Mouse (Mus musculus) fibroblast of lung, adult 2 months (primary cell): Measurements from ENCODE around the gene Slc10a1.

Experiments used
- DNase-seq: peaks from one replicate; pipeline ENCODE4 v3.0.0-alpha.2; 2011; ENCODE audit warnings: low read depth

Gene Slc10a1

GRCm38 (mm10) chr12:80968605-80969004, at the start of gene Slc10a1:
Gene Slc10a1 (minus strand): TSS chr12:80968705.
- DNase-seq: no peak

- no peak for DNase-seq
Measured at GRCm38 (mm10) chr12:81017624-81018023, 49.1 kb upstream of the Slc10a1 start.

- DNase-seq: no peak
Measured at GRCm38 (mm10) chr12:81013496-81013895, 45.0 kb upstream of the Slc10a1 start.

- DNase-seq: no peak
Measured at GRCm38 (mm10) chr12:81011994-81012393, 43.5 kb upstream of the Slc10a1 start.

- no peak for DNase-seq
Measured at GRCm38 (mm10) chr12:81009813-81010212, 41.3 kb upstream of the Slc10a1 start.

- DNase-seq: no peak
Measured at GRCm38 (mm10) chr12:81002841-81003635, 34.5 kb upstream of the Slc10a1 start.

GRCm38 (mm10) chr12:81000924-81001323, 32.4 kb upstream of the Slc10a1 start:
- no peak for DNase-seq

- no peak for DNase-seq
Measured at GRCm38 (mm10) chr12:80998528-80999221, 30.2 kb upstream of the Slc10a1 start.

GRCm38 (mm10) chr12:80997652-80998051, 29.1 kb upstream of the Slc10a1 start:
- no peak for DNase-seq

- DNase-seq: no peak
Measured at GRCm38 (mm10) chr12:80995326-80995725, 26.8 kb upstream of the Slc10a1 start.

GRCm38 (mm10) chr12:80993773-80994172, 25.3 kb upstream of the Slc10a1 start:
- no peak for DNase-seq

- DNase-seq: no peak
Measured at GRCm38 (mm10) chr12:80992540-80993122, 24.1 kb upstream of the Slc10a1 start.

- no peak for DNase-seq
Measured at GRCm38 (mm10) chr12:80991806-80992205, 23.3 kb upstream of the Slc10a1 start.

- no peak for DNase-seq
Measured at GRCm38 (mm10) chr12:80990901-80991445, 22.5 kb upstream of the Slc10a1 start.

GRCm38 (mm10) chr12:80988286-80988685, 19.8 kb upstream of the Slc10a1 start:
- no peak for DNase-seq

GRCm38 (mm10) chr12:80986628-80987027, 18.1 kb upstream of the Slc10a1 start:
- DNase-seq: no peak

- DNase-seq: no peak
Measured at GRCm38 (mm10) chr12:80983695-80984094, 15.2 kb upstream of the Slc10a1 start.

GRCm38 (mm10) chr12:80982326-80982725, 13.8 kb upstream of the Slc10a1 start:
- DNase-seq: peak; percentile 18

- no peak for DNase-seq
Measured at GRCm38 (mm10) chr12:80975939-80976671, 7.6 kb upstream of the Slc10a1 start.

- DNase-seq: no peak
Measured at GRCm38 (mm10) chr12:80971756-80972155, 3.3 kb upstream of the Slc10a1 start.

GRCm38 (mm10) chr12:80970181-80970705, 1.7 kb upstream of the Slc10a1 start:
- DNase-seq: no peak

GRCm38 (mm10) chr12:80967918-80968317, 587 bp downstream of the Slc10a1 start:
- no peak for DNase-seq
